Mouse (Mus musculus) urinary bladder, adult 18-20 months (tissue): ENCODE data around the gene Higd1a.

ENCODE experiments used
- DNase-seq, 2 experiments: peaks; one replicate each; pipeline ENCODE4 v3.0.0; 2022; ENCODE audit warnings: low spot score in 2 of 2, mixed read lengths in 2 of 2

Gene Higd1a

DNA sequence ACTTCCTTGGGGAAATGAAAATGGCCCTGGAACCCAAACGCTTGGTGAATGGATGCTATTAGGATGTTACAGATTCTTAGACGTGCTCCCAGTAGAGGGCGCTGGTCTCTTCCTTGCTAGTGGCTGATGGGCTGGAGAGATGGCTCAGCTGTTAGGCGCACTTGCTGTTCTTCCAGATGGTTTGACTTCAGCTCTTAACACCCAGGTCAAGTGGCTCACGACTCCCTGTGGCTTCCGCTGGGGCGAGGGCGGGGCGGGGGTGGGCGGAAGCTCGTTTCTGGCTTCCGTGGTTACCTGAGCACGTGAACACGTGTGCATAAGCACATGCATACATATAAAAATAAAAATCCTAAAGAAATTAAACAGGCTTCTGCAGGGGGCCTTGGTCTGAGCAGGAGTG is 22.7 kb upstream of the Higd1a start:
- DNase-seq = peak in 1 of 2 experiments; percentile 61

GRCm38 (mm10) chr9:121877052-121877740 is 19.0 kb upstream of the Higd1a start:
- no peak for DNase-seq

DNA sequence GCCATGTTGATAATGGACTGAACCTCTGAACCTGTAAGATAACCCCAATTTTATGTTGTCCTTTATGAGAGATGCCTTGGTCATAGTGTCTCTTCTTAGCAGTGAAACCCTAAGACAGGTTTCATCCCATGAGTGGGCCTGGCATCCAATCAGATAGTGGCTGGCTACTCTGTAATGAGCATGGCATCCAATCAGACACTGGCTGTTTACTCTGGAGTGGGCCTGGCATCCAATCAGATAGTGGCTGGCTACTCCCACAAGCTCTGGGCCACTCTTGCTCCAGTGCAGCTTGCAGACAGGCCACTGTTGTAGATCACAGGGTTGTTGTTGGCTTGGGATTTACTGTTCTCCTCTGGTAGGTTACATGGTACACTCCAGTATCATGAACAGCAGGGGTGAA is 15.4 kb upstream of the Higd1a start:
- DNase-seq = no peak

DNA sequence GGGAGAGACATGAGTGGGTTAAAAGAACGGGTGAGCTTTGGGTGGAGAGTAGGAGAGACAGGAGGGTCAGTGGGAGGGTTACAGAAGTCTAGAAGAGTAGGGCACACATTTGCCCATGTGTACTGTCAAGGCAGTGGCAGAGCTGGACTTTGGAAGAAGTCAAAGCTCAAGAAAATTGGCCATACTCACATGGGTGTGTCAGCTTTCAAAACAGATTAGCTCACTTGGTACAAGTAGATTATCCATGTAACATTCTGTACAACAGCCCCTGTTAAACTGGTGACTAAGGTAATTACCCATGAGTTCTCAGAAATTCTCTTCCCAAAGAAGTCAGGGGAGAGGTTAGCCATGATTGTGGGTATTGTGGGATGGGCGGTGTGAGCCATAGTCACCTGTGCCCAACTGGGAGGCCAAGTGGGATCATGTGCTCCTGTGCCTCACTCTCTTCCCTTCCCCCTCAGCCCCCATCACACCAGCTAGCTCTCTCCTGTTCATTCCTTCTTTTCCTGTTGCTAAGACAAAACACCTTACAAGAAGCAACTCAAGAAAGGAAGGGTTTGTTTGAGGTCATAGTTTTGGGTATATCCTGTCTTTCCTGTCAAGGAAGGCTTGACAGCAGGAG is 14.0 kb upstream of the Higd1a start:
- DNase-seq = no peak

DNA sequence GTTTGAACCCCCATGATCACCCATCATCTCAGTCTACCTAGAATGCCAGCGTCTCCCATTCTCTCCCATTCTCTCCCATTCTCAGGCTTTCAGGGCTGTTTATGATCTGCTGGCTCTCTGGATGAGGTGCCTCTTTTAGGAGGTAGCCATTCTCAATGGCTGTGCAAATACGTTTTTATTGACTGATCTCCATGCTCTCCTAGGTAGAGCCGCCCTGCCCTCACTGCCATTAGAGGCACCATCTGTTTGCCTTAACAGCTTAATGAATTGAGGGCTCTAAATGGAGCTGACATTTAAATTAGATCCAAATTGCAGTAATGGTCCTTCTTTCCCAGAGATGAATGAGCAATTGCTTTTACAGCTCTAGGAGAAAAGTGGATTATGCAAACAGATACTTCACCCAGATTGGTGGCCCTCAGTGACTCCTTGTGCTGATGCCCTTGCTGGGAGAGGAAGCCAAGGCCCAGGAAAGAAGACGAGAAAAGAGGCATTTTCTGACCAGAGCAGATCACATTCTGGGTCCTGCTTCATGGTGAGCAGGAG is 11.9 kb upstream of the Higd1a start:
- DNase-seq = no peak

GRCm38 (mm10) chr9:121869432-121869831 is 11.3 kb upstream of the Higd1a start:
- DNase-seq = no peak

DNA sequence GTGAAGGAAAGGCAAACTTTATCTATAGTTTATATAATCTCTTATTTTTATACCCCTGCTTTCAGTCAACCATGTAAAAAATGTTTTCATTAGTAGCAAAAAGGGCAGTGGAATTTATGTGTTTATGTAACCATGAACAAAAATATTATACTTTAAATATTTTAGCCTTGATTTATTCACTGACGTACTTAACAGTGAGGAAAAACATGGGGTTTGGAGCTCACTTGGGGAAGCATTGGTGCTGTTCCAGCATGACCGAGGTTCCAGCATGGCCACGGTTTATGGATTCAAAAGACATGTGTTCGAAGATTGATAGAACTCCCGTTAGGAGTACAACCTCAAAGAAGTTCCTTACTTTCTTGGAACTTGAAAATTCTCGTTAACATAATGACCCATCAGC is 10.1 kb upstream of the Higd1a start:
- DNase-seq = no peak

DNA sequence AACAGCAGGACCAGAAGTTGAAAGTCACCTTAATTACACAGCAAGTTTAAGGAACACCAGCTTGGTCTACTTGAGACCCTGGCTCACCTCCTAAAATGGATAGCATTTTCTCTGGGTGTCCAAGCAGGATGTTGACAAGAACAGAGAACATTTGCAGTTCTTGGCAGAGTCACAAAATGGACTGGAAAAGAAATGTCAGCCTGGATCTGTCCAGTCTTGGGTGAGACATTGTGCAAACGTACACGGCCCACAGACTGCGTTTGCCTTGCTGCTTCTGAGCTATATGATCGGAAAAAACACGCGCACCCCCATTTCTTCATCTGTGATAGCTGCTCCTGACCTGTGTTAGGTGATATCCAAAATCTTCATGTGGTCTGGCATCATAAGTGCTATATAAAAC is 9.5 kb upstream of the Higd1a start:
- no peak for DNase-seq

- DNase-seq = no peak
These were observed 7.4 kb upstream of the Higd1a start for GRCm38 (mm10) chr9:121865425-121866008.

DNA sequence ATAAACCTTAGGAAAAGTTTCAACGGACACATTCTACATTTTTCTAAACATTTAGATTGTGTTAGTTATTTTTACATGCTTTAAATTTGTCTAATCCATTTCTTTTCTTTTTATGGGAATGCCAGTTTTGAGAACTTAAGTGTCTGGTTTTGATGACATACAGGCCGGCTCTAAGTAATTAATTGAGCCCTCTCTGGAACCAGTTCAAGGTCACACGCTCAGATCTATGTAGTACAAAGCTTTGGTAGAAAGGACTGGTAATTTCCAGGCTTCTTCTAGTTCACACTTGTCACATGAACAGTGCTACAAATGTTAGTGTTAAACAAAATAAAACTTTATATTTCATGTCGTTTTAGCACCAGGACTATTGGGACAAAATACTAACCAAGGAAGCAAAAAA is 6.7 kb upstream of the Higd1a start:
- no peak for DNase-seq

DNA sequence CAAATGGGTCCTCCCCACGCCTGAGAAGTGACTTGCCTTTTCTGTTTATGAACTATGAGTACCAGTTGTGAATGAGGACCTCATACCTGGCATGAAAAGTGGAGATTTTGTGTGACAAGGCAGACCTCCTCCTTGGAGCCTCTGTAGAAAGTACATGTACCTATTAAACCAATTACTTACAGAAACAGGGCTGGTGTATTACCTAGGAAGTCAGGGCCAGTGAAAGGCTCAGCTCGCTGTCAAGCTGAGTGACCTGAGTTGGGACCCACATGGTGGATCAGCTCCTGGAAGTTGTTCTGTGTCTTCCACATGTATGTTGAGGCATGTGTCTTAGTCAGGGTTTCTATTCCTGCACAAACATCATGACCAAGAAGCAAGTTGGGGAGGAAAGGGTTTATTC is 2.8 kb upstream of the Higd1a start:
- no peak for DNase-seq

DNA sequence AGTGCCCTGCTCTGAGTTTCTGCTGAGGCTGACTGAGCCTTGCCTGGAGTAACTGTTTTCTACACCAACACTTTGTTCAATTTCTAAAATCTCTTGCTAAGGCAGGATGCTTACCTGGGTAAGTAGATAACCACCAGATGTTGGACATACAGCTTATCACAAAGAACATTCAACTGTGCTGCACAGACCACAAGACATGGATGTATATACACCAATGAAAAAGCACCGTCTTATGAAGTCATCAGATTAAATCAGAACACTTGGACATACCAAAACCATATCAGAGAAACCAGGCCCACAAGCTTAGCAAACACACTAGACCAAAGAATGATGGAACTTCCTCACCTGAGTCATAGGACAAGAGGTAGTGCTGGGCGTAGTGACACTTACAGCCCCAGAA is 1.2 kb upstream of the Higd1a start:
- DNase-seq = no peak

- peak; percentile 97 for DNase-seq
These were observed 549 bp downstream of the Higd1a start for GRCm38 (mm10) chr9:121857474-121858152.

GRCm38 (mm10) chr9:121856649-121857416 is 1.3 kb downstream of the Higd1a start:
- no peak for DNase-seq

DNA sequence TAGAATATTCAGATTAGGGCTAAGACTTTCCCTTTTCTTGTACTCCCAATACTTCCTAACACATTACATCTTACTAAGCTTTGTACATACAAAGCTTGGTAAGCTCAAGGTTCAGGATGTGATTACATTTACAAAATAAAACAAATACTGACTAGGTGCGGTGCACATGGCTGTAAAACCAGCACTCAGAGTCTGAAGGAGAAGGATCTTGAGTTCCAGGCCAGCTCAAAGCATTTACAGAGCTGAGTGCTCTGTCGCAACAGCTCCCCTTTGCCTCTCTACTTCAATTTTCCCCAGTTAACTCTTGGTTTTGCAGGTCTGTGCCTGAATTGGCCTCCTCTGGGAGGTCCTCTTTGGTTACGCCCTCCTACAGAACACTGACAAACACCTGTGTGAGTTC is 3.9 kb downstream of the Higd1a start:
- DNase-seq = no peak

DNA sequence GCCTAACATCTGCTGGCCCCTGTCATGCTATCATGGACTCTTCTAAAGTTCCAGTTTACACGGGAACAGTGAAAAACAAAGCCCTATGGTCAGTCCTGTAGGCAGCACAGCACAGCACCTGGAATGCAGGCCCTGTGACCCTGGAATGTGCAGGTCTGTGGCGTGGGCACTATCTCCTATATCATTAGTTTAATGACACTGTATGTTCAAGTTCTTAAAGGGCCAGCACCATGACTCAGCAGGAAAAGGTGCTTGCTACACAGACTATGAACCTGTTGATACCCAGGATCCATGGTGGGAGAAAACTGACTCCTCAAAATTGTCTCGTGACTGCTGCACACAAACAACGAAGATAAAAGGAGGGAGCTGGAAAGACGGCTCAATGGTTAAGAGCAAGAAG is 10.3 kb downstream of the Higd1a start:
- no peak for DNase-seq

DNA sequence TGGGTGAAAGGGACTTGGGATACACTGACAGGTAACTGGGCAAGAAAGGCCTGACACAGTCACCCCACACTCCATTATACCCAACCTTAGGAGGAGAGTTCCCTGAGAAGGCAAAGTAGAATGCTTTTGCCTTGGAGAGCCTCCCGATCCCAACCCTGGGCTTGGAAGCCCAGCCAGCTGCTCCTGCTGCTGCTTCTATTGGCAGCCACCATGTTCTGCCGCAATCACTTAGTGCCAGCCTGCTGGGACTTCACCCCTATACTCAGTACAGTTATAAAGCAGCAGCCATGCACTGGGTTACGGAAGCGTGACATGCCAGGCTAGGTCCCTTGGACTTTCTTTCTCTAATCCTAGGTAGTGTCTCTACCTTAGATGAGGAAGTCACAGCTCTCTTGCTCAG is 11.0 kb downstream of the Higd1a start:
- no peak for DNase-seq

- DNase-seq = no peak
These were observed 11.5 kb downstream of the Higd1a start for GRCm38 (mm10) chr9:121846526-121847118.

DNA sequence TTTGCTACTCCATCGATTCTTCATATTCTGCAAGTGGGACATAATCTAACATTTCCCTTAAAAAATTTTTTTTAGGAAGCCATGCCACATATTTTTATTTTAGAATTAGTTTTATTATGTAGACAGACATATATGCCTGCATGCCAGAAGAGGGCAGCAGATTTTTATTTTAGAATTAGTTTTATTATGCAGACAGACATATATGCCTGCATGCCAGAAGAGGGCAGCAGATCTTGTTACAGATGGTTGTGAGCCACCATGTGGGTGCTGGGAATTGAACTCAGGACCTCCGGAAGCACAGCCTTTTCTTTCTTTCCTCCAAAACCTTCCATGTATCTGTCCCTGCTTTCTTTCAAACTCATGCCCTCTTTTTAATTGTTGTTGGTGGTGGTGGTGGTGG is 15.2 kb downstream of the Higd1a start:
- DNase-seq = no peak

DNA sequence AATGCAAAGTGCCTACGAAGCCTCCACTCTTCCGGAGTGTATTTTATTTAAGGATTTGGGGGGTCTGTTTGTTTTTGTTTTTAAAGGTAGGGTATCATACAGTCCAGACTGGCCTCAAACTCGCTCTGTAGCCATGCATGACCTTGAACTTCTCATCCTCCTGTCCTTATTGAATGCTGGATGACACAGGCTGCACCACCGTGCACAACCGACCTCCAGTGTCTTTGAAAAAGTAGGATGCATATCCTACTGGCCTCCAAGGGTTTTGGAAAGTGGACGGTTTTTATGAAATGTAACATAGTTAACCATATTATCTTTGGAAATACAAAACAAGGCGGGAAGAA is 18.6 kb downstream of the Higd1a start:
- no peak for DNase-seq

GRCm38 (mm10) chr9:121838829-121839621 is 19.1 kb downstream of the Higd1a start, which contains the start of gene Ccdc13:
TSS of gene Ccdc13 (minus strand) at chr9:121839461.
- peak; percentile 39 to 60 for DNase-seq
